Comparison of ENCODE assay signal across 8 mouse cellular contexts in genomic region chr10:115587301-115587969, GRCm38 (mm10). TPM values are rescaled to one million over a fixed set of nuclear protein-coding genes. Genes with fewer than 3 reads are reported as not detected.
DNase-seq lines count a peak whose midpoint lies in the region; ATAC-seq lines count a peak whose summit lies in the region.

Gene Lgr5 (minus strand): TSS chr10:115587780.

- peak; percentile 66 to 86 for DNase-seq in adrenal gland, adult (ENCODE audit: inconsistent age in 2 of 2, low spot score in 1 of 2)
- peak; percentile 81 for DNase-seq in cerebellum, adult 9-11 months
- peak; percentile 21 to 48 for DNase-seq in frontal cortex, postnatal 10 days (ENCODE audit: low spot score in 2 of 2)
- peak; percentile 58 to 63 for DNase-seq in left cerebral cortex, postnatal 36 days (ENCODE audit: low spot score in 2 of 2)
- peak; percentile 0 for DNase-seq in splenic B cell, adult 2 months (ENCODE audit: low read depth, low spot score)

- H3K9me3 ChIP-seq in intestine, embryonic 16.5 days (ENCODE audit: control insufficient read depth, low read length) = no peaks in the 10 kb centered on the region

- intact Hi-C loops in left cerebral cortex, postnatal 36 days (cut with DNase I) = loop anchor here (10.0 kb wide), 1 partner anchor 113 kb away; no protein-coding TSS in a partner anchor

- peaks cover 26% of the 10 kb centered on the region for H3K27me3 ChIP-seq in intestine, embryonic 16.5 days (replicated peaks; ENCODE audit: control insufficient read depth, insufficient read depth, low read length)
- no peaks in the 10 kb centered on the region for H3K27me3 ChIP-seq in splenic B cell, adult 2 months (ENCODE audit: control insufficient read depth, insufficient read depth, low read length, poor library complexity, severe bottlenecking)

- H3K9ac ChIP-seq in intestine, embryonic 16.5 days (ENCODE audit: low read depth, low read length) = peak within 1 kb of the TSS; percentile 58; the same call in 1 of the 2 replicates

- peak; percentile 91 for ATAC-seq in intestine, embryonic 16.5 days
- ATAC-seq in megakaryocyte-erythroid progenitor cell, adult 5-6 weeks (replicated peaks; ENCODE audit: low FRiP score, low TSS enrichment, poor library complexity, severe bottlenecking) = peak; percentile 32
- no peak for ATAC-seq in monocyte, adult 5-6 weeks (replicated peaks; ENCODE audit: insufficient number of reproducible peaks, low FRiP score, low TSS enrichment, poor library complexity, severe bottlenecking)

- H3K4me2 ChIP-seq in intestine, embryonic 16.5 days (ENCODE audit: low read depth, low read length) = peak within 1 kb of the TSS; percentile 97

- no peak within 1 kb of the TSS for H3K27ac ChIP-seq in intestine, embryonic 16.5 days (ENCODE audit: low read length)

- peak within 1 kb of the TSS; percentile 66 for H3K4me3 ChIP-seq in intestine, embryonic 16.5 days (ENCODE audit: low read length)

- H3K4me1 ChIP-seq in intestine, embryonic 16.5 days (ENCODE audit: control insufficient read depth, insufficient read depth, low read length) = peaks cover 18% of the 10 kb centered on the region

- 0% methylated on average over 46 of the region's 47 CpGs for WGBS in intestine, embryonic 16.5 days

- H3K36me3 ChIP-seq in intestine, embryonic 16.5 days (ENCODE audit: control insufficient read depth, insufficient read depth, low read length) = no peaks in the 10 kb centered on the region
- H3K36me3 ChIP-seq in splenic B cell, adult 2 months (ENCODE audit: control insufficient read depth, insufficient read depth, low read length, poor library complexity, severe bottlenecking) = no peaks in the 10 kb centered on the region

RNA-seq across cellular contexts. Expression of gene Lgr5, which starts in this region (rescaled TPM):
- polyA plus RNA-seq in intestine, embryonic 16.5 days (2015; fragmentation: Nextera tagmentation; extraction: Ambion mirVana) = 4.1 and 5.0 TPM in 2 replicates
- 1 to 10 TPM; 3.6 to 6.6 TPM for total RNA-seq in left cerebral cortex, postnatal 36 days (2021)
- total RNA-seq in megakaryocyte-erythroid progenitor cell, adult 5-6 weeks (2014; fragmentation: Nextera tagmentation) = 0.35 TPM in 1 of 2 replicates, not detected in the other
- not detected in 2 replicates for total RNA-seq in megakaryocyte-erythroid progenitor cell, adult 5-6 weeks (2017)
- 0.21 TPM in 1 of 3 replicates, not detected in the others for total RNA-seq in monocyte, adult 5-6 weeks (2017)

Comparison
In these comparisons a context has a peak if more than half of its experiments do, and no peak if none do; other contexts are left out.
1. Peak in ATAC-seq in megakaryocyte-erythroid progenitor cell, adult 5-6 weeks; RNA of the gene not detected or under 1 TPM.
2. DNase-seq: peak in every context shown above with its lines; median percentile 81 in cerebellum, adult 9-11 months; 76 in adrenal gland, adult; 60 in left cerebral cortex, postnatal 36 days; 34 in frontal cortex, postnatal 10 days; 0 in splenic B cell, adult 2 months.